19 mouse cellular contexts compared by ENCODE assay signal in genomic region chr12:21496974-21497373, GRCm38 (mm10).
"Had no signal": no experiment of that assay in that cellular context is flagged by ENCODE, and none has a peak within 500 bp of the region (broad histone marks: within the 10 kb centered on the region; RNA-seq: fewer than 3 reads in every experiment).

No protein-coding gene starts in this region.

- H3K36me3 ChIP-seq: liver, embryonic 15.5 days; midbrain, embryonic 10.5 days; neural tube, embryonic 13.5 days; neural tube, embryonic 15.5 days had no signal

- H3K4me3 ChIP-seq: liver, embryonic 15.5 days; midbrain, embryonic 10.5 days; myocyte; neural tube, embryonic 13.5 days; neural tube, embryonic 15.5 days had no signal

- DNase-seq: lung, adult 18-20 months; lung, embryonic 14.5 days; lung, postnatal 10 days; lung, postnatal 4 days; midbrain, embryonic 14.5 days; retina, postnatal 1 day; right cerebral cortex, adult 18-20 months; right cerebral cortex, postnatal 25 days; right cerebral cortex, postnatal 4 days; spleen, adult 18-20 months; thymus, adult 18-20 months; thymus, postnatal 14 days; thymus, postnatal 36 days had no signal

- H3K4me2 ChIP-seq: liver, embryonic 15.5 days; lung, embryonic 14.5 days; neural tube, embryonic 13.5 days; neural tube, embryonic 15.5 days had no signal

- H3K27ac ChIP-seq: liver, embryonic 15.5 days; midbrain, embryonic 10.5 days; neural tube, embryonic 13.5 days; neural tube, embryonic 15.5 days had no signal

- ATAC-seq: midbrain, embryonic 16.5 days had no signal

- H3K27me3 ChIP-seq: liver, embryonic 15.5 days; neural tube, embryonic 13.5 days; neural tube, embryonic 15.5 days had no signal

- H3K9me3 ChIP-seq: liver, embryonic 15.5 days; midbrain, embryonic 10.5 days; neural tube, embryonic 13.5 days; neural tube, embryonic 15.5 days had no signal

- H3K9ac ChIP-seq: liver, embryonic 15.5 days; lung, embryonic 14.5 days; neural tube, embryonic 13.5 days; neural tube, embryonic 15.5 days had no signal

- H3K4me1 ChIP-seq: liver, embryonic 15.5 days; neural tube, embryonic 15.5 days had no signal
